ENCODE assay signal across 32 mouse cellular contexts in the genomic region with DNA sequence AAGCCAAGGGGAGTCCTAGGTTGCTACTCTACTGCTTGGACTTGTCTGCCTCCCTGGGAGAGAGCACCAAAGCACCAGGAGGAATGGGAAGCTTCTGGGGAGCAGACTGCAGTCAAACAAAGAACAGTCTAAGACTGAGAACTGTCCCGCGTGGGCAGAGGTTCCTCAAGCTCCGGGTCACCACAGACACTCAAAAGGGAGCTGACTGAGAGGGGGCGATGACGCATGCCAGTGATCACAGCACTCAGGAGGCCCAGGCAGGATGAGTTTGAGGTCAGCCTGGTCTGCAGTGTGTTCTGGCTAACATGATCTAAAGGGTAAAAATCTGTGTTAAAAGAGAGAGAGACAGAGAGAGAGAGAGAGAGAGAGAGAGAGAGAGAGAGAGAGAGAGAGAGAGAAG. TPM values are rescaled to one million over a fixed set of nuclear protein-coding genes. Genes with fewer than 3 reads are reported as not detected.
DNase-seq lines count a peak whose midpoint lies in the region; ATAC-seq lines count a peak whose summit lies in the region.
"Had no signal": no experiment of that assay in that cellular context is flagged by ENCODE, and none has a peak within 500 bp of the region (broad histone marks: within the 10 kb centered on the region; RNA-seq: fewer than 3 reads in every experiment).

No protein-coding gene starts in this region.

- H3K9ac ChIP-seq in midbrain, embryonic 11.5 days (ENCODE audit: low read length) = no peak overlapping the region
- H3K9ac ChIP-seq: embryonic facial prominence, embryonic 13.5 days; forebrain, embryonic 15.5 days; heart, embryonic 13.5 days; hindbrain, embryonic 15.5 days; limb, embryonic 15.5 days; liver, embryonic 13.5 days; stomach, embryonic 15.5 days had no signal

- no peak for DNase-seq in heart, embryonic 10.5 days (ENCODE audit: low spot score)
- no peak for DNase-seq in heart, postnatal 14 days
- DNase-seq in spleen, postnatal 36 days (ENCODE audit: low spot score in 2 of 2) = peak; percentile 32 to 40
- DNase-seq in spleen, postnatal 14 days (ENCODE audit: low spot score in 2 of 2) = no peak
- DNase-seq in induced T-regulatory cell, adult 2 months (ENCODE audit: low read depth) = peak; percentile 70
- no peak for DNase-seq in midbrain, embryonic 11.5 days (ENCODE audit: low spot score, missing footprints)
- DNase-seq in cerebellum, postnatal 14 days = no peak
- DNase-seq: adrenal gland, postnatal 14 days; cerebellum, adult 11 months; cerebellum, adult 9-10 months; heart, adult 2 months; heart, postnatal 10 days; kidney, adult 2 months; kidney, postnatal 14 days; liver, embryonic 13.5 days; lung, adult 18-20 months; midbrain, embryonic 14.5 days; right cerebral cortex, postnatal 25 days had no signal

- 30% methylated on average over 5 of the region's 5 CpGs for WGBS in heart, embryonic 10.5 days
- 51% methylated on average over 5 of the region's 5 CpGs for WGBS in midbrain, embryonic 11.5 days

- peaks cover 17% of the 10 kb centered on the region for H3K4me1 ChIP-seq in heart, embryonic 10.5 days
- H3K4me1 ChIP-seq in midbrain, embryonic 11.5 days (ENCODE audit: control insufficient read depth, insufficient read depth, low read length) = no peaks in the 10 kb centered on the region
- H3K4me1 ChIP-seq: embryonic facial prominence, embryonic 13.5 days; forebrain, embryonic 10.5 days; forebrain, embryonic 15.5 days; hindbrain, embryonic 10.5 days; hindbrain, embryonic 15.5 days; limb, embryonic 15.5 days; stomach, embryonic 15.5 days had no signal

- no peak overlapping the region for H3K4me3 ChIP-seq in heart, embryonic 10.5 days
- H3K4me3 ChIP-seq in midbrain, embryonic 11.5 days (ENCODE audit: low read depth, low read length) = no peak overlapping the region
- H3K4me3 ChIP-seq: embryonic facial prominence, embryonic 13.5 days; forebrain, embryonic 10.5 days; forebrain, embryonic 15.5 days; heart, adult 2 months; heart, embryonic 13.5 days; hindbrain, embryonic 10.5 days; hindbrain, embryonic 15.5 days; layer of hippocampus, adult 2 months; limb, embryonic 10.5 days; limb, embryonic 15.5 days; liver, embryonic 13.5 days; stomach, embryonic 15.5 days had no signal

- no peaks in the 10 kb centered on the region for H3K27me3 ChIP-seq in heart, embryonic 10.5 days (ENCODE audit: insufficient read depth, poor library complexity, severe bottlenecking)
- no peaks in the 10 kb centered on the region for H3K27me3 ChIP-seq in midbrain, embryonic 11.5 days (ENCODE audit: control insufficient read depth, insufficient read depth, low read length)
- H3K27me3 ChIP-seq: embryonic facial prominence, embryonic 13.5 days; forebrain, embryonic 15.5 days; heart, embryonic 13.5 days; hindbrain, embryonic 15.5 days; limb, embryonic 15.5 days; liver, embryonic 13.5 days; Patski; stomach, embryonic 15.5 days had no signal

- no peaks in the 10 kb centered on the region for H3K9me3 ChIP-seq in heart, embryonic 10.5 days
- H3K9me3 ChIP-seq in midbrain, embryonic 11.5 days (ENCODE audit: control insufficient read depth, low read length) = no peaks in the 10 kb centered on the region
- H3K9me3 ChIP-seq: embryonic facial prominence, embryonic 13.5 days; forebrain, embryonic 10.5 days; forebrain, embryonic 15.5 days; G1E; heart, embryonic 13.5 days; hindbrain, embryonic 10.5 days; hindbrain, embryonic 15.5 days; limb, embryonic 10.5 days; limb, embryonic 15.5 days; liver, embryonic 13.5 days; stomach, embryonic 15.5 days had no signal

- intact Hi-C loops in heart, postnatal 14 days (cut with DNase I) = no loop called here

- H3K36me3 ChIP-seq in heart, embryonic 10.5 days = no peaks in the 10 kb centered on the region
- H3K36me3 ChIP-seq in midbrain, embryonic 11.5 days (ENCODE audit: control insufficient read depth, insufficient read depth, low read length) = no peaks in the 10 kb centered on the region
- H3K36me3 ChIP-seq: embryonic facial prominence, embryonic 13.5 days; forebrain, embryonic 10.5 days; forebrain, embryonic 15.5 days; G1E; heart, embryonic 13.5 days; hindbrain, embryonic 10.5 days; hindbrain, embryonic 15.5 days; limb, embryonic 10.5 days; limb, embryonic 15.5 days; liver, embryonic 13.5 days; stomach, embryonic 15.5 days had no signal

- ATAC-seq in midbrain, embryonic 11.5 days (ENCODE audit: low FRiP score) = no peak
- ATAC-seq: forebrain, embryonic 15.5 days; lung, postnatal 0 days; Patski had no signal

- no peak overlapping the region for H3K4me2 ChIP-seq in midbrain, embryonic 11.5 days
- H3K4me2 ChIP-seq: embryonic facial prominence, embryonic 13.5 days; forebrain, embryonic 15.5 days; heart, embryonic 13.5 days; hindbrain, embryonic 15.5 days; limb, embryonic 15.5 days; liver, embryonic 13.5 days; stomach, embryonic 15.5 days had no signal

- H3K27ac ChIP-seq in heart, embryonic 10.5 days = 0 out of 2 replicates have a peak overlapping the region, but pooled peaks have one; percentile 56
- no peak overlapping the region for H3K27ac ChIP-seq in midbrain, embryonic 11.5 days (ENCODE audit: low read depth, low read length)
- H3K27ac ChIP-seq: embryonic facial prominence, embryonic 13.5 days; forebrain, embryonic 10.5 days; forebrain, embryonic 15.5 days; heart, adult 2 months; heart, embryonic 13.5 days; hindbrain, embryonic 10.5 days; hindbrain, embryonic 15.5 days; layer of hippocampus, adult 2 months; limb, embryonic 10.5 days; limb, embryonic 15.5 days; liver, embryonic 13.5 days; macrophage; stomach, embryonic 15.5 days had no signal

RNA-seq across cellular contexts. Expression of a gene that starts 13.1 kb away (rescaled TPM):
- 7.8 and 9.9 TPM in 2 replicates for polyA plus RNA-seq in heart, embryonic 10.5 days (2016; fragmentation: Nextera tagmentation; extraction: Ambion mirVana)
- total RNA-seq in heart, postnatal 14 days (2021) = 10 to 100 TPM; 37.6 to 39.1 TPM
- 18.8 and 22.5 TPM in 2 replicates for polyA plus RNA-seq in midbrain, embryonic 11.5 days (2014; fragmentation: Nextera tagmentation; extraction: Ambion mirVana)

RNA-seq across cellular contexts. Expression of a gene that starts 13.9 kb away (rescaled TPM):
- polyA plus RNA-seq in heart, embryonic 10.5 days (2016; fragmentation: Nextera tagmentation; extraction: Ambion mirVana) = 58.4 and 61.1 TPM in 2 replicates
- 10 to 100 TPM; 41.1 TPM for total RNA-seq in heart, postnatal 14 days (2021)
- polyA plus RNA-seq in midbrain, embryonic 11.5 days (2014; fragmentation: Nextera tagmentation; extraction: Ambion mirVana) = 54.6 and 55.5 TPM in 2 replicates

Comparison
In these comparisons a context has a peak if more than half of its experiments do, and no peak if none do; other contexts are left out.
1. DNase-seq: peak in spleen, postnatal 36 days (2 of 2) and induced T-regulatory cell, adult 2 months (single experiment); none in heart, embryonic 10.5 days (single experiment), heart, postnatal 14 days (0 of 2), spleen, postnatal 14 days (0 of 2), midbrain, embryonic 11.5 days (single experiment) and cerebellum, postnatal 14 days (0 of 2).